Mouse (Mus musculus): ENCODE results near the gene Zfp62. TPM values are rescaled to one million over a fixed set of nuclear protein-coding genes. Genes with fewer than 3 reads are reported as not detected.
"Not testable (repeated sequence)": the region's sequence is repeated elsewhere in the genome, so short reads cannot be mapped to it uniquely, and the experiment has no call there.

Zfp62 gene
- polyA plus RNA-seq, 1 experiment from 2014 or later: 19.6 TPM

DNA sequence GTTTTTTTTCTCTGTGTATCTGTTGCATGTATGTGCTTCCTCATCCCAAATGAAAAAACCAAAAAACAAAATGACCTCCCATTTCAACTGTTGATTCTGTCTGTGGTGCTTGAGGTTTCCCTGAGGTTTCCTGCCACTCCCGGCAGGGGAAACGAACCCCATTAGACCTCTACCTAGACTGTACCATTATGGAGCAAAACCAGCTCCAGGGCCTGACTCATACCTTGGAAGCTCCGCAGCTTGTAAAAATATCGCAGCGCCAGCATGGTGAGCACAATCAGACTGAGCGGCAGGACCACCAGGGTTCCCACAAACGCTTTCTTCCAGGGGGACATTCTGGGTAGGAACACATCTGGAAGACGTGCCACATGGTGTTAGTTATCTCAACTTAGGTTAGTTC is 27.7 kb upstream of the Zfp62 start:
- ATAC-seq: no peak
- no peaks in the 10 kb centered on the region for H3K27me3 ChIP-seq (replicated peaks; ENCODE audit: insufficient read depth, low read length)

DNA sequence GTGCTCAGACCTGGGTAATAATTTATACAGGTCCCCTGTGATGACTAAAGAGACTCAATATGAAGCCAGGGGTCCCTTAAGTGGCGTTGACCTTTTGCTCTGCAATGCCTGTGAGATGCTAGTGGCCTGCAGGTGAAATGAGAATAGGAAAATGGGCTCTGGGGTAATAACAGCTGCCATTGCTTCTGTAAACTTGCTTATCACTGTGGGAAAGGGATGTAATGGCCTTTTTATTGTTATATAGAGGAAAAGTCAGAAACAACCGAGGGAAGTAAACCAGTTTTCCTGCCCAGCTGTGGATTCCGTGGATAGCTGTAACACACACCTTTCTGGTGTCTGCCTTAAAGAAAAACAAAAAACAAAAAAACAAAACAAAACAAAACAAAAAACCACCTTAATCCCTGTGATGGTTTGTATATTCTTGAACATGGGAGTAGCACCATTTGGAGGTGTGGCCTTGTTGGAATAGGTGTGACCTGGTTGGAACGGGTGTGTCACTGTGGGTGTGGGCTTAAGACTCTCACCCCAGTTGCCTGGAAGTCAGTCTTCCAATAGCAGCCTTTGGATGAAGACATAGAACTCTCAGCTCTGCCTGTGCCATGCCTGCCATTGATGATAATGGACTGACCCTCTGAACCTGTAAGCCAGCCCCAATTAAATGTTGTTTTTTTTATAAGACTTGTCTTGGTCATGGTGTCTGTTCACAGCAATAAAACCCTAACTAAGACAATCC is 26.9 kb upstream of the Zfp62 start:
- not testable (repeated sequence) for H3K4me1 ChIP-seq (ENCODE audit: insufficient read depth, low read depth, low read length); H3K9ac ChIP-seq (replicated peaks; ENCODE audit: low read depth); H3K27ac ChIP-seq (ENCODE audit: low read length); DNase-seq (ENCODE audit: low spot score); H3K4me3 ChIP-seq (ENCODE audit: low read depth, low read length); H3K9me3 ChIP-seq (ENCODE audit: low read length); H3K36me3 ChIP-seq (ENCODE audit: insufficient read depth, low read length); H3K4me2 ChIP-seq (replicated peaks; ENCODE audit: low read depth, low read length); ATAC-seq; H3K27me3 ChIP-seq (replicated peaks; ENCODE audit: insufficient read depth, low read length)
- 76% methylated on average over 4 of the region's 4 CpGs for WGBS

More for the DNA sequence above, 27.7 kb upstream of the Zfp62 start:
- no peaks in the 10 kb centered on the region for H3K36me3 ChIP-seq (ENCODE audit: insufficient read depth, low read length)
- H3K4me1 ChIP-seq (ENCODE audit: insufficient read depth, low read depth, low read length): no peaks in the 10 kb centered on the region
- no peaks in the 10 kb centered on the region for H3K9me3 ChIP-seq (ENCODE audit: low read length)
- 83% methylated on average over 8 of the region's 8 CpGs for WGBS
- no peak overlapping the region for H3K27ac ChIP-seq (ENCODE audit: low read length)
- H3K4me3 ChIP-seq (ENCODE audit: low read depth, low read length): no peak overlapping the region
- TF ChIP-seq CTCF (IDR thresholded peaks at IDR 0.05) (no peak), EP300 (IDR thresholded peaks at IDR 0.05) (no peak)
- no peak overlapping the region for H3K4me2 ChIP-seq (replicated peaks; ENCODE audit: low read depth, low read length)
- no peak overlapping the region for H3K9ac ChIP-seq (replicated peaks; ENCODE audit: low read depth)
- no peak for DNase-seq (ENCODE audit: low spot score)

GRCm38 (mm10) chr11:49183172-49183571 is 19.9 kb upstream of the Zfp62 start:
- WGBS: 34% methylated on average over 1 of the region's 1 CpGs
- Histone ChIP-seq H3K36me3 (ENCODE audit: insufficient read depth, low read length) (no peaks in the 10 kb centered on the region; the same call in 1 of the 2 replicates), H3K9me3 (ENCODE audit: low read length) (no peaks in the 10 kb centered on the region), H3K27me3 (replicated peaks; ENCODE audit: insufficient read depth, low read length) (no peaks in the 10 kb centered on the region), H3K27ac (ENCODE audit: low read length) (no peak overlapping the region), H3K4me3 (ENCODE audit: low read depth, low read length) (no peak overlapping the region), H3K4me1 (ENCODE audit: insufficient read depth, low read depth, low read length) (no peaks in the 10 kb centered on the region), H3K9ac (replicated peaks; ENCODE audit: low read depth) (no peak overlapping the region), H3K4me2 (replicated peaks; ENCODE audit: low read depth, low read length) (no peak overlapping the region)
- ATAC-seq: no peak
- no peak for TF ChIP-seq EP300 (IDR thresholded peaks at IDR 0.05)
- TF ChIP-seq CTCF (IDR thresholded peaks at IDR 0.05): no peak
- no peak for DNase-seq (ENCODE audit: low spot score)

DNA sequence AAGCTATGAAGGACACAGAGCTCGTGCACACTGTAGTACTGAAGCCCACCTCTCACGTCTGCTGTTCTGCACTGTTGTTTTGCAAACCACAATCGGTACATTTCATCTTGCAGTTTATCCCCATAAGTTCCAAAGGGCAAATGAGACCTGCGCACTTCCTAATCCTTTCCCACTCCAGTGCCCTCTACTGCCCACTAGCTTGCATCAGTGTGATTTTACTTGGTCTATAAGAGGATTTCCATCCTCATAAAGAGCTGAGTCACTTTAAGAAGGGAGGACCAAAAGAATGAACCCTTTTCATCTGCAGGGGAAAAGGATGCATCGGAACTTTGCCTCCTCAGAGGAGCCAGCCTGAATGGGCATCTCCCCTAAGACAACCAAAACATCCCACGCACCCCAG is 16.6 kb upstream of the Zfp62 start:
- Histone ChIP-seq H3K4me1 (ENCODE audit: insufficient read depth, low read depth, low read length) (no peaks in the 10 kb centered on the region), H3K4me2 (replicated peaks; ENCODE audit: low read depth, low read length) (no peak overlapping the region), H3K4me3 (ENCODE audit: low read depth, low read length) (no peak overlapping the region), H3K27ac (ENCODE audit: low read length) (no peak overlapping the region), H3K9ac (replicated peaks; ENCODE audit: low read depth) (no peak overlapping the region), H3K9me3 (ENCODE audit: low read length) (no peaks in the 10 kb centered on the region), H3K27me3 (replicated peaks; ENCODE audit: insufficient read depth, low read length) (no peaks in the 10 kb centered on the region), H3K36me3 (ENCODE audit: insufficient read depth, low read length) (no peaks in the 10 kb centered on the region; the same call in 1 of the 2 replicates)
- DNase-seq (ENCODE audit: low spot score) (no peak), ATAC-seq (no peak)
- WGBS: 85% methylated on average over 6 of the region's 6 CpGs
- TF ChIP-seq CTCF (IDR thresholded peaks at IDR 0.05): peak; percentile 28; the same call in 1 of the 2 replicates
- no peak for TF ChIP-seq EP300 (IDR thresholded peaks at IDR 0.05)

- Histone ChIP-seq H3K27ac (ENCODE audit: low read length) (no peak within 1 kb of the TSS), H3K36me3 (ENCODE audit: insufficient read depth, low read length) (no peaks in the 10 kb centered on the region; the same call in 1 of the 2 replicates), H3K4me2 (replicated peaks; ENCODE audit: low read depth, low read length) (no peak within 1 kb of the TSS), H3K9me3 (ENCODE audit: low read length) (no peaks in the 10 kb centered on the region), H3K9ac (replicated peaks; ENCODE audit: low read depth) (no peak within 1 kb of the TSS), H3K4me1 (ENCODE audit: insufficient read depth, low read depth, low read length) (no peaks in the 10 kb centered on the region), H3K27me3 (replicated peaks; ENCODE audit: insufficient read depth, low read length) (no peaks in the 10 kb centered on the region), H3K4me3 (ENCODE audit: low read depth, low read length) (no peak within 1 kb of the TSS)
- 61% methylated on average over 8 of the region's 8 CpGs for WGBS
- DNase-seq (ENCODE audit: low spot score) (no peak), ATAC-seq (no peak)
- TF ChIP-seq CTCF (IDR thresholded peaks at IDR 0.05) (no peak), EP300 (IDR thresholded peaks at IDR 0.05) (no peak)
These were observed 16.1 kb upstream of the Zfp62 start, which contains the start of gene Btnl9 for GRCm38 (mm10) chr11:49186955-49187488. TSS of gene Btnl9 (minus strand) at chr11:49187159.

DNA sequence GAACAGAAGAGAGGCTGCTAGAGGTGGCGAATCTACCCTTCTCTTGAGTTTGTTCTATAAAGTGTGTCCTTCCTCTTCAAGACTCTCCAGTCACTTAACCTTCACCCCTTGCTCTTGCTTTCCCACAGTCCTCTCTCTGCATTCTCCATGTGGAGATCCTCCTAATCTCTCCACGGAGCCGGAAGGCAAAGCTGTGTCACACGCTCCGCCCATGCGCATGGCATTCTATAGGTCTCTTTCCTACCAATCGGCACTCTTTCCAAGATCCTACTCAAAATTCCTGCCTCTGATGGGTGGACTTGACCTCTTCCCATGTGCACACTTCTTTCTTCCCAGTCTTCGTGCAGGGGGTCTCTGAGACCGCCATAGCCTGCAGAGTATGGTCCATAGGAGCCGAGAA is 15.4 kb upstream of the Zfp62 start:
- 59% methylated on average over 10 of the region's 10 CpGs for WGBS
- TF ChIP-seq EP300 (IDR thresholded peaks at IDR 0.05): no peak
- TF ChIP-seq CTCF (IDR thresholded peaks at IDR 0.05): no peak
- no peaks in the 10 kb centered on the region for H3K9me3 ChIP-seq (ENCODE audit: low read length)
- H3K4me2 ChIP-seq (replicated peaks; ENCODE audit: low read depth, low read length): no peak overlapping the region
- H3K4me3 ChIP-seq (ENCODE audit: low read depth, low read length): no peak overlapping the region
- no peaks in the 10 kb centered on the region; the same call in 1 of the 2 replicates for H3K36me3 ChIP-seq (ENCODE audit: insufficient read depth, low read length)
- no peak overlapping the region for H3K9ac ChIP-seq (replicated peaks; ENCODE audit: low read depth)
- H3K27me3 ChIP-seq (replicated peaks; ENCODE audit: insufficient read depth, low read length): no peaks in the 10 kb centered on the region
- ATAC-seq (no peak), DNase-seq (ENCODE audit: low spot score) (no peak)
- no peak overlapping the region for H3K27ac ChIP-seq (ENCODE audit: low read length)
- no peaks in the 10 kb centered on the region for H3K4me1 ChIP-seq (ENCODE audit: insufficient read depth, low read depth, low read length)

Data from lung, postnatal 0 days (tissue).